Mouse (Mus musculus) brain, embryonic 14.5 days (tissue): ENCODE measurements around the gene Csrp1. TPM values are rescaled to one million over a fixed set of nuclear protein-coding genes. Genes with fewer than 3 reads are reported as not detected.
A peak's percentile ranks its signal among the peaks of the same experiment; 100 is the strongest.

Experiments
- DNase-seq: peaks from one replicate; pipeline ENCODE4 v3.0.0-alpha.2; 2011; ENCODE audit warnings: low read depth
- CTCF ChIP-seq: fragments of 200-500 bp; IDR thresholded peaks from 2 replicates; pipeline ENCODE4 v1.5.1; 2012; ENCODE audit warnings: inconsistent platforms, mild to moderate bottlenecking, moderate library complexity, borderline replicate concordance; ENCODE audit not compliant: insufficient read depth, insufficient read length; ENCODE audit errors: extremely low read depth
- POLR2A ChIP-seq: fragments of 200-500 bp; IDR thresholded peaks from 2 replicates; pipeline ENCODE4 v1.6.1; 2012; ENCODE audit warnings: mild to moderate bottlenecking, inconsistent platforms, borderline replicate concordance; ENCODE audit not compliant: poor library complexity, insufficient read depth, insufficient read length, severe bottlenecking; ENCODE audit errors: extremely low read depth
- polyA plus RNA-seq: library from polyadenylated mRNA; depleted of rRNA; stranded (reverse); fragments of >200 nt; gene quantifications from 2 replicates; pipeline ENCODE4 v1.2.3, GENCODE M21; 2012; rRNA removed

Gene Csrp1
- polyA plus RNA-seq, 1 experiment, result 29.1 TPM

DNA sequence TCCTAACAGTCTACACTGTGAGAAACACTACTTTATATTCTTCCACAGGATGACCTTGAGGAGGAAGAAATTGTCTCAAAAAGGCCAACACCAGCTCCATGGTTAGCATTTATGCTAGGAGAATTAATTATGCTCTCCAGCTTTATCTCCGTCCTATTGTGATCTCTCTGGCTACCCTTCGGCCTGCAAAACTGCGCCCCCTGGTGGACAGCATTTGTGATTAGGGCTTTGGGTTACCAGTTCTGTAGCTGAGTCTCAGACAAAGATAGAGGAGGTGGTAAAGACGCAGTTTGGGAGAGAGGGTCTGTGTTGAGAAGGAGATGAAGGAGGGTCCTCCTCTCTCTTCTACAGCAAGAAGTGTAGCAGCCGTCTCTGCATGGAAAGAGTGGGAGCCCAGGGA is 70.0 kb downstream of the Csrp1 start:
- peak; percentile 86 for TF ChIP-seq CTCF
- TF ChIP-seq POLR2A, result no peak
- DNase-seq, result peak; percentile 76

GRCm38 (mm10) chr1:135792143-135792939 is 72.5 kb downstream of the Csrp1 start:
- no peak for TF ChIP-seq POLR2A
- no peak for TF ChIP-seq CTCF
- no peak for DNase-seq

DNA sequence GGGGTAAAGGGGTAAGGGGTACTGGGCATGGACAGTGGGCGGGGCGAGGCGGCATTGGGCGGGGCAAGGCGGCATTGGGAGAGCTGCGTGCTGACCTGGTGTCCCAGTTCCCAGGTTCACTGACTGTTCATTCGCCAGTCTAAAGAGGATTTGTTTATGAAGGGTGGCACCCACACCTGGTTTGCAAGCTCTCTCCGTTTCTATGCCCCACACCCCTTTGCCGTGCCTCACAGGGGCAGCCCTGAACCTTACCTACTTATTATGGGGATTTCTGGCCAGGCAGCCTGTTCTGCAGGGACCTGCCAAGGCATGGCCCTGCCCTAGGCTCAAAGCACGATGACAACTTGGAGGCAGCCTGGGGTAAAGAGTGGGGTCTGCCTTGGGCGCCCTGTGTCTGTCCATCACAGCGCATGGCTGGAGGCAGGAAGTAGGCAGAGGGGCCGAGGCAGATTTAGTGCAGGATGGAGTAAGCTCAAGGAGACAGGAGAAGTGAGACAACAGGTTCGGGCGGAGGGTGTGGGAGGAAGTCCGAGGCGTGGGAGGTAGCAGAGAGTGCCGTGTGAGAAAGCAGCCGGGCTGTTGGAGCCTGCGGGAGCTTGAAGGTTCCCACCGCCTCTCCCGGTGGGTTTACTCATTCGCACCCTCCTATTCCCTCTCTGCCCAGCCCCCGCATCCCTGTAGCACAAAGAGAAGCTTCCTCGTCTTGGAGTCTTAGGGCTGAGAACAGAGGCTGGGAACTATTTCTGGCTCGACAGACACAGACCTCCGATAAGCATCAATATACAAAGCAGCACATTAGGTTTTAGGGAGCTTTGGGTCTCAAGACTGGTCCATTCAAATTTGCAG is 73.7 kb downstream of the Csrp1 start:
- peak; percentile 31 for DNase-seq
- TF ChIP-seq CTCF (no peak), POLR2A (no peak)

GRCm38 (mm10) chr1:135794216-135795134 is 74.6 kb downstream of the Csrp1 start:
- TF ChIP-seq CTCF (no peak), POLR2A (no peak)
- DNase-seq, result no peak

DNA sequence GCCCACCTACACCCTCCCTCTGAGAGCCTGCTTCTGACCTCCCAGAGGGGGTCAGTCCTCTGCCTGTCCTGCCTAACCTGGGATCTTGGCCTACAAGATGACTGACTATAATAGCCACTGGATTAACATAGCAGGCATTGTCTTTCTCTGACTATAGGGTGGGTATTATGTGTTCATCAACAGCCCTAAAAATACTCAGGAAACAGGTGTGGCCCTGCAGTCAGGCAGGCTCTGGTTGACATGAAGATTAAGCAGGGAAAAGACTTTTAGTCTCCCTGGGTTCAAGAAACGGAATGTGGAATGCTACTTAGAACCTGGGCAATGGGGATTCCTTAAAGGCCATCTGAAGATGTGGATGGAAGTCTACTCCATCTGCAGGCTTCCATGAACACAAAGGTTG is 78.6 kb downstream of the Csrp1 start:
- no peak for DNase-seq

DNA sequence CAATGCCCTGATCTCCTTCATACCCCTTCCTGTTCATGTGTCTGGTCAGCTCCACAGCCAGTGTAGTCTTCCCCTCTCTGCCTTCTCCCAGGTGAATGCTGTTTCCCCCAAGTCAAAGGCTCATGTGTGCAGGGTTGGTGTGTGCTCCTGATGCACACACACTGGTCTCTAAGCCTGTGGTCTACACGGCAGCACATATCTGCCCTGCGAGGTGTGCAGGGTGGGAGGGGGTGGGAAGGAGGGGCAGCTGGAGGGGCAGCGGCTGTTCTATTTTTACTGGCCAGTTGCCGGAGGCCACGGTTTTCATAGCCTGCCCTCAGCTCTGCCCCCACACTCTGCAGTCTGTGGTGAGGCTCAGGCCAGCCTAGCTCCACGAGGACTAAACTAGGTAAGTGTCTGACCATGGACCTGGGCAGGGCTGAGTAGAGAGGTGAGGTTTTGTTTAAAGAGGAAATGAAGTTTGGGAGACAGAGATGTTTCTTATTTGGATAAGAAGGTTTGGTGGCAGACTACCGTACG is 79.3 kb downstream of the Csrp1 start:
- no peak for TF ChIP-seq CTCF
- TF ChIP-seq POLR2A, result no peak

More for the DNA sequence above, 78.6 kb downstream of the Csrp1 start:
- TF ChIP-seq CTCF (no peak), POLR2A (no peak)

DNA sequence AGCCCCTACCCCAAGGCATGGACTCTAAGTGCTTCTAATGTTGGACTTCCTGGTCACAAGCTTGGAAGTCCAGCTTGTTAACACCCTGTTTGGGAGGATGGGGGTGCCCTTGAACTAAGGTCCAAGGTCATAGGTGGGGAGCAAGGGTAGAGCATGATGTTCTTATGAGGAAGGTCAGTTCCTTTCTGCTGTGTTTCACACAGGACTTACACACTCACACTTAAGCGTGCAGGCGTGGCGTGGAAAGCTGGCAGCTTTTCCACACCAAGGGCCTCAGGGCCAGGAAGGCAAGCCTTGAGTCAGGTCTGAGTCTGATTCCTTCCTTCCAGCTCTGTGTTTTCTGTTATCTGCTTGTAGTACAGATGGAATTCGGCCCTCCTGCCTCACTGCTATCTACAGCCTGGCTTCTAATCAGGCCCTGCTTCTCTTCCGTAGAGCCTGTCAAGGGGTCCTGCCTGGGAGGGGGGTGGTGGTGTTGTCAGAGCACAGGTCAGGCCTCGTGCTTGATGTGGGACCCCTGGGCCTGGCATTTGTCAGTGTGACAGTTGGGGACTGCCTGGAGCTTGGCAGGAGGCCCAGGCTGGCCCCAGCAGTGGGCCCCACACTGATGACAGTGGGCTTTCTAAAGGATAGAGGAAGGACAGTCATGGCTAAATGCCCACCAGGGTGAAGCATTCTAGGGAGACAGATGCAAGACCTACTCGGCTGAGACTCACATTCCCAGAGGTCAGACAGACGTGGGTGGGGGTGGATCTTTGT is 80.5 kb downstream of the Csrp1 start:
- peak; percentile 50 for DNase-seq
- TF ChIP-seq POLR2A (no peak), CTCF (no peak)

More for the DNA sequence above, 79.3 kb downstream of the Csrp1 start:
- DNase-seq, result no peak

Other genes starting within 250 kb of the Csrp1 start
- 54.0 and 92.9 TPM in 2 replicates for gene Nav1, start 112.8 kb upstream of the Csrp1 start, polyA plus RNA-seq
- 18.6 and 20.1 TPM in 2 replicates for gene Phlda3, start 46.1 kb downstream of the Csrp1 start, polyA plus RNA-seq
- 2.6 and 3.1 TPM in 2 replicates for gene Tnni1, start 59.4 kb downstream of the Csrp1 start, polyA plus RNA-seq
- gene Lad1, start 98.5 kb downstream of the Csrp1 start, polyA plus RNA-seq, result 0.81 and 0.93 TPM in 2 replicates
- 0.71 and 1.0 TPM in 2 replicates for gene Tnnt2, start 116.3 kb downstream of the Csrp1 start, polyA plus RNA-seq
- gene Pkp1, start 199.1 kb downstream of the Csrp1 start, polyA plus RNA-seq, result 1.8 and 2.6 TPM in 2 replicates